Mouse (Mus musculus) CD4-positive, CD25-positive, alpha-beta regulatory T cell, adult 4 months (primary cell): ENCODE results near the gene Olfr520. TPM values are rescaled to one million over a fixed set of nuclear protein-coding genes. Genes with fewer than 3 reads are reported as not detected.
A peak's percentile ranks its signal among the peaks of the same experiment; 100 is the strongest.
"Not testable (repeated sequence)": the region's sequence is repeated elsewhere in the genome, so short reads cannot be mapped to it uniquely, and the experiment has no call there.

ENCODE experiments used
- ATAC-seq: one replicate; pipeline ENCODE4 v1.8.0; 2017
- polyA plus RNA-seq, 2 experiments: library from polyadenylated mRNA; unstranded; fragments of 100-300 nt; shearing (Covaris generic); gene quantifications; one replicate each; pipeline ENCODE4 v1.2.1; 2017

The Olfr520 gene
- polyA plus RNA-seq, 2 experiments from 2014 or later = not detected

- ATAC-seq = no peak
These were observed 17.6 kb upstream of the Olfr520 start for GRCm38 (mm10) chr7:99712431-99712830.

DNA sequence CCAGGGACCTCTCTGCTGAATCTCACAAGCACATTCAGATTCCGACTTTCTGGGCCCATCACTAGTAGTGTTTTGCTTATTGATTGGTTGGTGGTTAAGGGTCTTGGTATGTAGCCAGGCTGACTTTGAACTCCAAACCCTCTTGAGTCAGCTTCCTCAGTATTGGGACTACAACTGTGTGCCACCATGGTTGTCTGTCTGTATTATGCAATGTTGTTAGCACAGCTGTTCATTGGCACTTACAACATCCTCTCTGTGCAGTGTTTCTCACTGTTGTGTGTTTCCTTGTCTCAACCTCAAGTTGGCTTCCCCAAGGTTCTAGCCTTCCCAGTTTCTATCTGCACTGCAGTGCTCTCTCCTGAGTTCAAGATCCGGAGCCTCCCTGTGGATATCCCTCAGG is 13.5 kb upstream of the Olfr520 start:
- ATAC-seq = no peak

DNA sequence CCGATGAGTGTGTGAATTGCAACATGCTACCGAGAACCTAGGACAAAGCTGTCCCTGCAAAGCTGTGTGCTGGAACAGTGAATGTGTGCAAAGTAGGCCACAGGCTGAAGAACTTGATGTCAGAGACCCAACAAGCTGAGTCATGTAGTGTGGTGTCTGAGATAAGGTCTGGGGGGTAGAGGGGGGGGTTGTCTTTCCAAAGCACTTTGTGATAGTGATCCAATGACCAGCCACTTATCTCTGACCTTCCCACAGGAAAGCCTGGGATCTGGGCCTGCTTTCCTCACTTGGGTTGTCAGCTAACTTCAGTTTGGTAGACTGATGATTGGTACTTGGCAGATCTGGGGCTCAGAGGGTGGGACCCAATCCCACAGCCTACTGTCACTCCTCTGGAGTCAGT is 4.5 kb downstream of the Olfr520 start:
- no peak for ATAC-seq

DNA sequence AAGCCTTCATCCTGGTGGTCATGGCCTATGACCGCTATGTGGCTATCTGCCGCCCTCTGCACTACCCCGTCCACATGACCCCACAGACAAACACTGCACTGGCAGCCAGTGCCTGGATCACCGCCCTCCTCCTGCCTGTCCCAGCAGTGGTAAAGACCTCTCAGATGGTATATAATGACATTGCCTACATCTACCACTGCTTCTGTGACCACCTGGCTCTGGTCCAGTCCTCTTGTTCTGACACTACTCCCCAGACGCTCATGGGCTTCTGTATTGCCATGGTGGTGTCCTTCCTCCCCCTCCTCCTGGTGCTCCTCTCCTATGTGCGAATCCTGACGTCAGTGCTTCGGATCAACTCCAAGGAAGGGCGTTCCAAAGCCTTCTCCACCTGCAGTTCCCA is 5.4 kb downstream of the Olfr520 start:
- not testable (repeated sequence) for ATAC-seq

DNA sequence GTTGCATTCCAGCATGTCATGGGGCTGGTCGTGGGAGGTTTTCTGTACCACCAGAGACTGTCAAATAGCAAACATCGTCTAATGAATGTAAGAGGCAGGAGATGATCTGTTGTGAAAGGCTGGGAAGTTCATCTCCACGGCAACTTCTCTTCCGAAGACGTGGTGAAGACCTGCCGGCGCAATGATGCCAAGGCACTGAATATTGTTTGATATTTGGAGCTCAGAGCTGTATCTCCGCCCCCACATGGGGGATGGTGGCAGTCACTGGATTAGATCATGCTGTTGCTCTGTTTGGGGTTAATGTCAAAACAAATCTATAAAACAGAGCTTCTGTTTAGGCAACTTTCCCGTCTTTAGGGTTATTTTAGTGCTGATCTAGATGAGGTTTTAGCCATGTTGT is 9.2 kb downstream of the Olfr520 start:
- ATAC-seq = no peak

DNA sequence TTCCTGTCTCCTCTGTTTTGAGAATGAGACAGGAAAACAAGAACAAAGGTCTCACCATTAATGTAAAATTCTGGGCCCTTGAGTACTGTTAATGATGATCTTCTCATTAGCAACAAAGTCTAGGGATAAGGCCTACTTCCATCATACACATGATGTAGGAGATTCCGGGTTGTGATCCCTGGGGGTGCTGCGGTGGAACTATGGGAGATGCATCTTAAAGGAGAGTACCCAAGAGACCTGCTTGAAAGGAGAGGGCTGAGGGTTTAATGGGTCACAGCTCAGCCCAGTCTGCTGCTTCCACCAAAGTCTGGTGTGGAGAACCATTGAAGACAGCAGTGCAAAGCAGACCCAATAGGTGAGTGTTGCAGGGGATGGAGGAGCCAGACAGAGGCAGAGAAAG is 33.1 kb downstream of the Olfr520 start, which contains the start of gene Olfr521:
Gene Olfr521 (plus strand): TSS at position 301 of the 400 bp plus-strand sequence.
- ATAC-seq = no peak

DNA sequence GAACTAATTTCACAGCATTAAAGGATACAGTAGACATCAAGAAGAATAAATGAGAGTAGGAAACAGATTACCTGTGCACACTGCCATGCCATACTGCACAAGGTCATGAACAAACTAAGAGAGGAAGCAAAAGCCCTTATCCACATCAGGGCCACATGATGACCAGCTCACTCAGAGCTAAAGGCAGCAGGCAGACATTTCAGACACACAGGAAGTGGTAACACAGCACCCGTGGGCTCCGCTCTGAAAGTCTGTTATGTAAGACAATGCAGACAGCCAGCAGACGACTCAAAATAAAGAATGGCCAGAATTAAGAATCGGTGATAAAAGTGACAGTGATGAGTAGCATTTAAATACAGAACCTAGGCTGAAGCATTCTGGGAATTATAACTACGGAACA is 51.3 kb downstream of the Olfr520 start:
- ATAC-seq = peak; percentile 88

- ATAC-seq = no peak
These were observed 51.8 kb downstream of the Olfr520 start for GRCm38 (mm10) chr7:99781916-99782315.

DNA sequence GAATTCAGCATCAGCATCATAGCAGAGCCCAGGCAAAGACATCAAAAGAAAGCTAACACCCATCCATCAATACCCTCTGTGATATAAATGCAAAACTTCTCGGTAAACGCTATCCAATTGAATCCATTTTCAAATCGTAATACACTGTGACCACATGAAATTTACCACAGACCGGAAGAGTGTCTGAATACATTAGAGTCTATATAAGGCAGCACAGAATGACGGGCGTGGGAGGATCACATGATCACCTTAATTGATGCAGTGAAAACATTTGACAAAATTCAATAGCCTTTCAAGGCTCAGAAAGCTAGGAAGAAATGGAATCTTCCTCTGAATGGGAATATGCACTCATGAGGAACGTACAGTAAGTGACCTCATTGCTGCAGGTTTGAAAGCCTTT is 53.3 kb downstream of the Olfr520 start:
- peak; percentile 52 for ATAC-seq

GRCm38 (mm10) chr7:99785553-99785952 is 55.5 kb downstream of the Olfr520 start:
- ATAC-seq = no peak

Other genes with a start within 250 kb of the Olfr520 start
- gene Rps3, start 246.5 kb upstream of the Olfr520 start, polyA plus RNA-seq = 1,000 to 10,000 TPM; 2,515 to 4,056 TPM
- 10 to 100 TPM; 12.3 to 22.0 TPM for gene Arrb1, start 194.8 kb upstream of the Olfr520 start, polyA plus RNA-seq
- under 1 TPM; 0.25 to 0.35 TPM for gene Tpbgl, start 103.2 kb upstream of the Olfr520 start, polyA plus RNA-seq
- gene Slco2b1, start 18.9 kb upstream of the Olfr520 start, polyA plus RNA-seq = under 1 TPM in 1 of 2 experiments, not detected in 1; 0.37 TPM
- gene Olfr521, start 33.2 kb downstream of the Olfr520 start, polyA plus RNA-seq = not detected
- 10 to 100 TPM; 27.5 to 34.8 TPM for gene Neu3, start 98.1 kb downstream of the Olfr520 start, polyA plus RNA-seq
- gene Xrra1, start 128.8 kb downstream of the Olfr520 start, polyA plus RNA-seq = under 1 TPM in 1 of 2 experiments, not detected in 1; 0.39 TPM
- 100 to 1,000 TPM; 466 to 576 TPM for gene Spcs2, start 133.2 kb downstream of the Olfr520 start, polyA plus RNA-seq